Mouse (Mus musculus) G1E (cell line): ENCODE results near the gene Bcar3. TPM values are rescaled to one million over a fixed set of nuclear protein-coding genes. Genes with fewer than 3 reads are reported as not detected.

Source experiments
- ATAC-seq: 2 replicates; pipeline ENCODE4 v1.8.0; 2016; ENCODE audit warnings: mild to moderate bottlenecking; ENCODE audit not compliant: insufficient number of reproducible peaks, poor library complexity, low FRiP score, severe bottlenecking; ENCODE audit errors: extremely low read depth
- DNase-seq: peaks from one replicate; pipeline ENCODE4 v3.0.0; 2012; ENCODE audit warnings: low spot score
- H3K27me3 ChIP-seq: 2 replicates; pipeline ENCODE4 v1.6.1; 2012; ENCODE audit warnings: mild to moderate bottlenecking, low read length, inconsistent platforms; ENCODE audit not compliant: insufficient read depth
- H3K36me3 ChIP-seq: replicated peaks from 2 replicates; pipeline ENCODE3; 2012; ENCODE audit warnings: mild to moderate bottlenecking, inconsistent platforms
- H3K4me1 ChIP-seq: 2 replicates; pipeline ENCODE4 v1.6.1; 2012; ENCODE audit warnings: low read depth, low read length, inconsistent platforms, mixed read lengths; ENCODE audit not compliant: insufficient read depth
- H3K4me3 ChIP-seq: 2 replicates; pipeline ENCODE4 v1.5.1; 2012; ENCODE audit warnings: low read depth, mild to moderate bottlenecking, inconsistent platforms, low read length, moderate library complexity, mixed read lengths
- H3K9me3 ChIP-seq: replicated peaks from 2 replicates; pipeline ENCODE4 v1.6.1; 2012; ENCODE audit warnings: inconsistent platforms
- CTCF ChIP-seq: IDR thresholded peaks from 2 replicates; pipeline ENCODE4 v1.5.1; 2012; ENCODE audit warnings: low read depth, low read length, inconsistent platforms, mixed read lengths
- GATA1 ChIP-seq: IDR thresholded peaks from 2 replicates; pipeline ENCODE4 v1.6.1; 2012; ENCODE audit warnings: borderline replicate concordance, low read length, inconsistent platforms, mixed read lengths
- GATA2 ChIP-seq: IDR thresholded peaks from 2 replicates; pipeline ENCODE4 v1.6.1; 2012; ENCODE audit warnings: low read depth, low read length, inconsistent platforms, borderline replicate concordance
- POLR2AphosphoS5 ChIP-seq: IDR thresholded peaks from 2 replicates; pipeline ENCODE4 v1.6.1; 2012; ENCODE audit warnings: low read depth, low read length, inconsistent platforms; ENCODE audit not compliant: insufficient replicate concordance
- TAL1 ChIP-seq: conservative IDR thresholded peaks from 2 replicates; pipeline ENCODE4 v1.6.1; 2012; ENCODE audit warnings: low read depth, low read length, inconsistent platforms, mixed read lengths
- polyA plus RNA-seq: library from polyadenylated mRNA; stranded (reverse); fragments of >175 nt; gene quantifications from 2 replicates; pipeline ENCODE4 v1.2.3, GENCODE M21; 2012
- total RNA-seq, 2 experiments: library from RNA; stranded (forward) in 1 of 2; stranded (reverse) in 1 of 2; fragments of 200-1000 nt in 1 of 2; fragments of >200 nt in 1 of 2; fragmentation: Nextera tagmentation in 1 of 2; gene quantifications; 2 replicates each; pipeline ENCODE4 v1.2.3; 2014 to 2017

The Bcar3 gene
- total and polyA plus RNA-seq, 3 experiments: 0.27 TPM; not detected in 2

GRCm38 (mm10) chr3:122421802-122422201 lies 127.9 kb downstream of the Bcar3 start:
- H3K4me1 ChIP-seq: no peaks in the 10 kb centered on the region
- H3K36me3 ChIP-seq: no peaks in the 10 kb centered on the region
- no peaks in the 10 kb centered on the region for H3K9me3 ChIP-seq
- DNase-seq: no peak
- no peak overlapping the region for H3K4me3 ChIP-seq
- TF ChIP-seq CTCF (no peak), TAL1 (no peak), GATA2 (no peak), POLR2AphosphoS5 (no peak), GATA1 (no peak)
- peaks cover 2% of the 10 kb centered on the region; the same call in 1 of the 2 replicates for H3K27me3 ChIP-seq
- no peak for ATAC-seq

- ATAC-seq: no peak
Measured at GRCm38 (mm10) chr3:122422276-122422675, 128.3 kb downstream of the Bcar3 start.

GRCm38 (mm10) chr3:122423643-122424042 lies 129.7 kb downstream of the Bcar3 start:
- Histone ChIP-seq H3K9me3 (no peaks in the 10 kb centered on the region), H3K4me1 (no peaks in the 10 kb centered on the region), H3K4me3 (no peak overlapping the region), H3K36me3 (no peaks in the 10 kb centered on the region), H3K27me3 (peaks cover 2% of the 10 kb centered on the region; the same call in 1 of the 2 replicates)
- TF ChIP-seq GATA2 (no peak), POLR2AphosphoS5 (no peak), GATA1 (no peak), TAL1 (no peak), CTCF (no peak)
- ATAC-seq: no peak
- no peak for DNase-seq

More at GRCm38 (mm10) chr3:122422276-122422675, 128.3 kb downstream of the Bcar3 start:
- no peaks in the 10 kb centered on the region for H3K36me3 ChIP-seq
- no peaks in the 10 kb centered on the region for H3K9me3 ChIP-seq
- H3K4me3 ChIP-seq: no peak overlapping the region
- TF ChIP-seq POLR2AphosphoS5 (no peak), CTCF (no peak), GATA1 (no peak), TAL1 (no peak), GATA2 (no peak)
- DNase-seq: no peak
- H3K27me3 ChIP-seq: peaks cover 2% of the 10 kb centered on the region; the same call in 1 of the 2 replicates
- H3K4me1 ChIP-seq: no peaks in the 10 kb centered on the region

GRCm38 (mm10) chr3:122428325-122428821 lies 134.4 kb downstream of the Bcar3 start:
- H3K9me3 ChIP-seq: no peaks in the 10 kb centered on the region
- peaks cover 7% of the 10 kb centered on the region; the same call in 1 of the 2 replicates for H3K27me3 ChIP-seq
- TF ChIP-seq GATA1 (no peak), GATA2 (no peak), TAL1 (no peak), CTCF (no peak)
- no peak for DNase-seq
- no peaks in the 10 kb centered on the region for H3K4me1 ChIP-seq
- no peaks in the 10 kb centered on the region for H3K36me3 ChIP-seq
- ATAC-seq: no peak
- H3K4me3 ChIP-seq: no peak overlapping the region

- Histone ChIP-seq H3K4me1 (no peaks in the 10 kb centered on the region; the same call in 1 of the 2 replicates), H3K27me3 (peaks cover 7% of the 10 kb centered on the region; the same call in 1 of the 2 replicates), H3K4me3 (no peak overlapping the region), H3K36me3 (no peaks in the 10 kb centered on the region), H3K9me3 (no peaks in the 10 kb centered on the region)
- TF ChIP-seq POLR2AphosphoS5 (no peak), GATA2 (no peak), TAL1 (no peak), CTCF (no peak), GATA1 (no peak)
- ATAC-seq: no peak
- DNase-seq: no peak
Measured at GRCm38 (mm10) chr3:122430780-122431497, 137.0 kb downstream of the Bcar3 start.

GRCm38 (mm10) chr3:122432811-122433406 lies 139.0 kb downstream of the Bcar3 start:
- no peaks in the 10 kb centered on the region for H3K9me3 ChIP-seq
- H3K36me3 ChIP-seq: no peaks in the 10 kb centered on the region
- DNase-seq: no peak
- TF ChIP-seq CTCF (no peak), TAL1 (no peak), GATA2 (no peak), POLR2AphosphoS5 (no peak), GATA1 (no peak)
- peaks cover 5% of the 10 kb centered on the region; the same call in 1 of the 2 replicates for H3K27me3 ChIP-seq
- no peak overlapping the region for H3K4me3 ChIP-seq
- no peak for ATAC-seq
- H3K4me1 ChIP-seq: no peaks in the 10 kb centered on the region; the same call in 1 of the 2 replicates
